Mouse (Mus musculus) left cerebral cortex, adult 6 months (tissue): ENCODE results near the gene Ppid. TPM values are rescaled to one million over a fixed set of nuclear protein-coding genes. Genes with fewer than 3 reads are reported as not detected.

Experiments used
- long read RNA-seq, 2 experiments: library from polyadenylated mRNA; unstranded; transcript quantifications; one replicate each; pipeline ENCODE4 v2.0.0; 2019 to 2020
- polyA plus RNA-seq: library from polyadenylated mRNA; unstranded; fragments of <200 nt; fragmentation: Nextera tagmentation; gene quantifications from 2 replicates; pipeline ENCODE4 v1.2.3, GENCODE M21; 2021

Gene Ppid
- 68.9 and 80.1 TPM in 2 replicates for polyA plus RNA-seq
- long read RNA-seq, experiment 1, transcript Ppid-204 (9 exons, 3,777 nt) = minor isoform, 19 of 294 reads
- long read RNA-seq, experiment 1, transcript Ppid-201 (10 exons, 1,752 nt) = major isoform, 251 of 294 reads
- long read RNA-seq, experiment 1, partial matches to known transcripts = 15 of 294 reads
- long read RNA-seq, experiment 1, other reads (novel, unspliced or antisense) = 9 of 294 reads
- long read RNA-seq, experiment 2, transcript Ppid-201 (10 exons, 1,752 nt) = major isoform, 107 of 135 reads
- long read RNA-seq, experiment 2, partial matches to known transcripts = 23 of 135 reads
- long read RNA-seq, experiment 2, other reads (novel, unspliced or antisense) = 4 of 135 reads

DNA sequence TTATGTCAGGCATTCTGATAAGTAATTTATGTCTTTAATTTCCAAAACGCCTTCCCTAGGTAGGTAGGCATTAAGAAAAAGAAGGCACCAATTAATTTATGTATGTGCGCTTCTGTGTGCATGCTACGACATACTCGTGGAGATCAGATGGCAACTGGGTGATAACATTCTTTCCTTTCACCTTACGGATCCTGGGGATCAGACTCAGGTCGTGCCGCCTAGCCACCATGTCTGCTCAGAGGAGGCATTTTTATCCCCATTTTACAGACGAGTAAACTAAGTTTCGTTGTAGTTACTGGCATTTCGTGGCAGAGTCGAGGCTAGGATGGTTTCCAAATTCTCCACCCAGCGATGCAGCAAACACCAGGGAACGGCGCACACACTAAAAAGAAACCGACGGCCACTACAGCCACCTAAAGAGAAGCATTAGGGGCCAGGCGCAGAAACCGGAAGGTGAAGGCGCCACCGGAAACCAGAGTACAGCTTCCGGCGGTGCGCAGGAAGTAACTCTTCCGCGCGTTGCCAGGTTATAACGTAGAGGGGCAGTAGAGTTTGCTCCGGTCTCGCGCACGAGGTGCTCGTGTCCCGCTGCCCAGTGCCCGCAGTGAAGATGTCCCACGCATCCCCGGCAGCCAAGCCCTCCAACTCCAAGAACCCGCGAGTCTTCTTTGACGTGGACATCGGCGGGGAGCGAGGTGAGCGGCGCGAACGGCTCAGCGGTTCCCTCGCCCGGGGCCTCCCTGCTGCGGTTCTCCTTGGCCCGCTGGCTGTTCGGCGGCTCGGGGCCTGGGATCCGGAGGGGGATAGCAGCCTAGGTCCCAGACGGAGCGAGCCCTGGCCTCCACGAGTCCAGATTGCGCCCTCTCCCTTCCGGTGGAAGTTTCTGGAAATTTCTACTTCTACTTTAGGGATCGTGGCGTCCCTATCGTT is at the start of gene Ppid:
Ppid (plus strand) TSS at position 480 of the 930 bp plus-strand sequence.

DNA sequence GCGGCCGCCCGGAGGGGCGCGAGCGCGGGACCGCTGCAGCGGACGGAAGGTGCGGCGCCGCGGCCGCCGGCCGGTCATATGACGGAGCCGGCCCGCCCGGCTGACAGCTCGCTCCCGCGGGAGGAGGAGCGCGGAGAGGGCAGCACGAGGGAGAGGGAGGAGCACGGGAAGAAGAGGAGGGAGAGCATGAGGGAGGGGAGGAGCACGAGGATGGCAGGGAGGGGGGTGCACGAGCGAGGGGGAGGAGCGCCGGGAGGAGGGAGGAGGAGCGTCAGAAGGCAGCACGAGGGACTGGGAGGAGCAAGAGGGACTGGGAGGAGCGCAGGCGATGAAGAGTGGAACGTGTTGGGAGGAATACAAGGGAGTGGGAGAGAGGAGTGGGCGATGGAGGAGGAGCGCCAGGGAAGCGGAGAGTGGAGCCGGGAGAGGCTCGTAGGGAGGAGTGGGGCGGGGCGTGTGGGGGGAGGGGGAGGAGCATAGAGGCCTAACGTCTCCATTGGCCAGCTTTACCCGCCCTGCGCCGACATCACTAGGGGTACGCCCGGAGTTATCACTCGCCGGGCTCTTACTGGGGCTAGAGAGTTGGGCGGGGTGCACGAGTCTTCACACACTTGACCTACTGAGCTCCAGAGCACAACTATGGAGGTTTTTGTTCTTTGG is 23.3 kb upstream of the Ppid start, which contains the start of gene Fnip2:
Fnip2 (minus strand) TSS at position 94 of the 660 bp plus-strand sequence.

DNA sequence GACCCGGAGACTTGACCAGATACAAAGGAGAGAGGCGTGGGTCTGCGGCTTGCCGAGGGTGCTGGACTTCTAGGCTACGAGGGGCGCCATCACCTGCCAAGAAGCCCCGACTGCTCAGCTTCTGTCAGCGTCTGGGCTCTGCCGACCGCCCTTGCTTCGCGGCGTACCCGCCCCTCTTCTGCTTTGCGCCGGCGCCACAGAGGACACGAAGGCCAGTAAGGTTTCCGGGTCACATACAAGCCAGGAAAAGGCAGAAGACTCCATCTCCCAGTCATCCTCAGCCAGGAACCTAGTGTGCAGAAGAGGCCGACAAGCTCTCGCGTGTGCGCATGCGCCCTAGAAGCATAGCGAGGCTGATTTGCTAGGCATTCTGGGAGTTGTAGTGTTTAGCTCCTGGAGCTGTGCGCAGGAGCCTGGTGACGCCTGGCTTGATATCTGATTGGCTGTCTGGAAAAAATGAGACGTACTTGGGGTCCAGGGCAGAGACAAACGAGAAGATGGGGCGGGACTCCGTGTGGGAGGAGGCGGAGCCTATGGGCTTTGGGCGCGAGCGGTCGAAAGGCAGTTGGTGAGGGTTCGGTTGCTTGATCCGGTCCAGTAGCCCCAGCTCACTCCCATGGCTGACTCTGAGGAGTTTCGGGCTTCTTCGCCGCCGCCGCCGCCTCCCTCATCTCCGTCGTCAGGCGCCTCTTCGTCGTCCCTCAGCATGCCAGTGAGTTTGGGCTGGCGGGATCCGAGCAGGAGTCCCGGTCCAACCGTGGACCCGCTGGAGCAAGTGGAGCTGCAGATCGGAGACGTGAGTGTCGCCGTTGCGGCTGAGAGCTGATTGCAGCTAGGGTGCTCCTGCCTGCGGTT is 37.6 kb downstream of the Ppid start, which contains the start of gene 4930579G24Rik:
4930579G24Rik (plus strand) TSS at position 519 of the 855 bp plus-strand sequence.

DNA sequence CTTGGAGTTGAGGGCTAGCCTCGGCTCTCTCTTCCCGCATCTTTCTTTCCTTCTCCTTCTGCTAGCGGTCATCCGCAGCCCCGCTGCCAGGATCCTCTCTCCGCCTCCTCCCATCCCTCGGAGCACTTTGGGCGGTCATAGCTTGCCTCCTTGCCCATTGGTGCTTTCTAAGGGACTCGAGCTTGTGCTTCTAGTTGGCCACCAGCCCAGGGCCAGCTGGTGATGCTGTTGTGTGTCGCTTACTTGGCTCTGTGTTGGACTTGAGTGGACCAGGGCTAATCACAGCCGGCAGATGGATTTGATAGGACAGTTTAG is 38.2 kb downstream of the Ppid start, which contains the start of gene Etfdh:
Etfdh (minus strand) TSS at position 85 of the 315 bp plus-strand sequence.

Other genes with a start within 250 kb of the Ppid start
- 0.69 and 1.1 TPM in 2 replicates for gene Fnip2, start 23.5 kb upstream of the Ppid start, polyA plus RNA-seq
- 2.5 and 3.1 TPM in 2 replicates for gene 4930579G24Rik, start 37.7 kb downstream of the Ppid start, polyA plus RNA-seq
- 18.0 and 20.3 TPM in 2 replicates for gene Etfdh, start 38.2 kb downstream of the Ppid start, polyA plus RNA-seq
- gene Rxfp1, start 146.5 kb downstream of the Ppid start, polyA plus RNA-seq = 0.93 and 1.3 TPM in 2 replicates